Mouse (Mus musculus): ENCODE measurements around the gene Srpk2. TPM values are rescaled to one million over a fixed set of nuclear protein-coding genes. Genes with fewer than 3 reads are reported as not detected.

Gene Srpk2
- polyA plus RNA-seq, 1 experiment from 2014 or later, result 9.2 TPM

GRCm38 (mm10) chr5:23531541-23532096, 152.8 kb downstream of the Srpk2 start:
- WGBS (ENCODE audit: insufficient replicate concordance), result 74% methylated on average over 7 of the region's 7 CpGs
- H3K4me3 ChIP-seq, result no peak overlapping the region
- H3K36me3 ChIP-seq, result 0 out of 2 replicates have a peak, but pooled peaks cover 10% of the 10 kb centered on the region
- H3K4me2 ChIP-seq, result no peak overlapping the region
- H3K27ac ChIP-seq, result no peak overlapping the region
- H3K9ac ChIP-seq, result no peak overlapping the region
- ATAC-seq, result no peak
- no peaks in the 10 kb centered on the region for H3K27me3 ChIP-seq (replicated peaks)
- H3K4me1 ChIP-seq, result no peaks in the 10 kb centered on the region
- no peaks in the 10 kb centered on the region for H3K9me3 ChIP-seq (replicated peaks)

GRCm38 (mm10) chr5:23531100-23531499, 153.3 kb downstream of the Srpk2 start:
- no peak for ATAC-seq
- H3K4me1 ChIP-seq, result no peaks in the 10 kb centered on the region
- no peak overlapping the region for H3K27ac ChIP-seq
- H3K4me3 ChIP-seq, result no peak overlapping the region
- no peak overlapping the region for H3K9ac ChIP-seq
- H3K27me3 ChIP-seq (replicated peaks), result no peaks in the 10 kb centered on the region
- 0 out of 2 replicates have a peak, but pooled peaks cover 10% of the 10 kb centered on the region for H3K36me3 ChIP-seq
- H3K9me3 ChIP-seq (replicated peaks), result no peaks in the 10 kb centered on the region
- H3K4me2 ChIP-seq, result no peak overlapping the region
- whole genome bisulfite sequencing (ENCODE audit: insufficient replicate concordance), result 87% methylated on average over 6 of the region's 6 CpGs

GRCm38 (mm10) chr5:23524621-23525020, 159.8 kb downstream of the Srpk2 start:
- H3K4me3 ChIP-seq, result no peak overlapping the region
- peaks cover 24% of the 10 kb centered on the region for H3K36me3 ChIP-seq
- no peaks in the 10 kb centered on the region; the same call in 1 of the 2 replicates for H3K4me1 ChIP-seq
- no peak overlapping the region for H3K4me2 ChIP-seq
- no peak for ATAC-seq
- WGBS (ENCODE audit: insufficient replicate concordance), result 71% methylated on average over 3 of the region's 3 CpGs
- H3K9ac ChIP-seq, result no peak overlapping the region
- H3K27me3 ChIP-seq (replicated peaks), result no peaks in the 10 kb centered on the region
- H3K27ac ChIP-seq, result no peak overlapping the region
- no peaks in the 10 kb centered on the region for H3K9me3 ChIP-seq (replicated peaks)

GRCm38 (mm10) chr5:23523936-23524335, 160.5 kb downstream of the Srpk2 start:
- no peak for ATAC-seq
- H3K27ac ChIP-seq, result no peak overlapping the region
- 79% methylated on average over 3 of the region's 3 CpGs for WGBS (ENCODE audit: insufficient replicate concordance)
- no peaks in the 10 kb centered on the region for H3K9me3 ChIP-seq (replicated peaks)
- H3K4me1 ChIP-seq, result peaks cover 6% of the 10 kb centered on the region; the same call in 1 of the 2 replicates
- no peak overlapping the region for H3K9ac ChIP-seq
- H3K4me3 ChIP-seq, result no peak overlapping the region
- no peak overlapping the region for H3K4me2 ChIP-seq
- H3K27me3 ChIP-seq (replicated peaks), result no peaks in the 10 kb centered on the region
- H3K36me3 ChIP-seq, result peaks cover 24% of the 10 kb centered on the region

- no peaks in the 10 kb centered on the region for H3K27me3 ChIP-seq (replicated peaks)
- peaks cover 30% of the 10 kb centered on the region for H3K36me3 ChIP-seq
- WGBS (ENCODE audit: insufficient replicate concordance), result 81% methylated on average over 1 of the region's 1 CpGs
- no peak overlapping the region for H3K4me2 ChIP-seq
- H3K4me1 ChIP-seq, result peaks cover 7% of the 10 kb centered on the region; the same call in 1 of the 2 replicates
- no peak for ATAC-seq
- no peak overlapping the region for H3K4me3 ChIP-seq
- no peak overlapping the region for H3K27ac ChIP-seq
- no peaks in the 10 kb centered on the region for H3K9me3 ChIP-seq (replicated peaks)
- no peak overlapping the region for H3K9ac ChIP-seq
Measured at GRCm38 (mm10) chr5:23521645-23522044, 162.8 kb downstream of the Srpk2 start.

GRCm38 (mm10) chr5:23519679-23520078, 164.7 kb downstream of the Srpk2 start:
- H3K4me3 ChIP-seq, result no peak overlapping the region
- no peak overlapping the region for H3K9ac ChIP-seq
- no peak overlapping the region for H3K4me2 ChIP-seq
- H3K4me1 ChIP-seq, result peaks cover 7% of the 10 kb centered on the region; the same call in 1 of the 2 replicates
- WGBS (ENCODE audit: insufficient replicate concordance), result 81% methylated on average over 3 of the region's 3 CpGs
- no peak for ATAC-seq
- H3K36me3 ChIP-seq, result peaks cover 37% of the 10 kb centered on the region
- no peaks in the 10 kb centered on the region for H3K27me3 ChIP-seq (replicated peaks)
- H3K9me3 ChIP-seq (replicated peaks), result no peaks in the 10 kb centered on the region
- no peak overlapping the region for H3K27ac ChIP-seq

- Histone ChIP-seq H3K36me3 (peaks cover 38% of the 10 kb centered on the region), H3K27ac (no peak overlapping the region), H3K4me2 (no peak overlapping the region), H3K9me3 (replicated peaks) (no peaks in the 10 kb centered on the region), H3K4me3 (no peak overlapping the region), H3K9ac (no peak overlapping the region), H3K27me3 (replicated peaks) (no peaks in the 10 kb centered on the region), H3K4me1 (peaks cover 7% of the 10 kb centered on the region; the same call in 1 of the 2 replicates)
- 71% methylated on average over 3 of the region's 3 CpGs for WGBS (ENCODE audit: insufficient replicate concordance)
- ATAC-seq, result no peak
Measured at GRCm38 (mm10) chr5:23518673-23519072, 165.7 kb downstream of the Srpk2 start.

GRCm38 (mm10) chr5:23517839-23518238, 166.6 kb downstream of the Srpk2 start:
- Histone ChIP-seq H3K9ac (no peak overlapping the region), H3K36me3 (peaks cover 44% of the 10 kb centered on the region)

GRCm38 (mm10) chr5:23516962-23517361, 167.5 kb downstream of the Srpk2 start:
- ATAC-seq, result no peak
- Histone ChIP-seq H3K36me3 (peaks cover 42% of the 10 kb centered on the region), H3K27ac (no peak overlapping the region), H3K4me3 (no peak overlapping the region), H3K9me3 (replicated peaks) (no peaks in the 10 kb centered on the region), H3K27me3 (replicated peaks) (no peaks in the 10 kb centered on the region), H3K4me1 (0 out of 2 replicates have a peak, but pooled peaks cover 7% of the 10 kb centered on the region), H3K9ac (no peak overlapping the region), H3K4me2 (no peak overlapping the region)
- 83% methylated on average over 3 of the region's 3 CpGs for WGBS (ENCODE audit: insufficient replicate concordance)

More at GRCm38 (mm10) chr5:23517839-23518238, 166.6 kb downstream of the Srpk2 start:
- no peaks in the 10 kb centered on the region for H3K9me3 ChIP-seq (replicated peaks)
- peaks cover 7% of the 10 kb centered on the region; the same call in 1 of the 2 replicates for H3K4me1 ChIP-seq
- no peaks in the 10 kb centered on the region for H3K27me3 ChIP-seq (replicated peaks)
- ATAC-seq, result no peak
- WGBS (ENCODE audit: insufficient replicate concordance), result 75% methylated on average over 4 of the region's 4 CpGs
- H3K27ac ChIP-seq, result no peak overlapping the region
- no peak overlapping the region for H3K4me3 ChIP-seq
- H3K4me2 ChIP-seq, result no peak overlapping the region

- Histone ChIP-seq H3K9me3 (replicated peaks) (no peaks in the 10 kb centered on the region), H3K4me1 (0 out of 2 replicates have a peak, but pooled peaks cover 7% of the 10 kb centered on the region), H3K27ac (no peak overlapping the region), H3K36me3 (peaks cover 42% of the 10 kb centered on the region), H3K27me3 (replicated peaks) (no peaks in the 10 kb centered on the region), H3K9ac (no peak overlapping the region), H3K4me2 (no peak overlapping the region), H3K4me3 (no peak overlapping the region)
- WGBS (ENCODE audit: insufficient replicate concordance), result 78% methylated on average over 10 of the region's 10 CpGs
- no peak for ATAC-seq
Measured at GRCm38 (mm10) chr5:23515038-23515437, 169.4 kb downstream of the Srpk2 start.

GRCm38 (mm10) chr5:23513468-23513867, 170.9 kb downstream of the Srpk2 start:
- 86% methylated on average over 13 of the region's 13 CpGs for WGBS (ENCODE audit: insufficient replicate concordance)

GRCm38 (mm10) chr5:23512556-23512955, 171.9 kb downstream of the Srpk2 start:
- Histone ChIP-seq H3K27me3 (replicated peaks) (no peaks in the 10 kb centered on the region), H3K9ac (no peak overlapping the region), H3K36me3 (peaks cover 39% of the 10 kb centered on the region), H3K4me1 (no peaks in the 10 kb centered on the region), H3K27ac (no peak overlapping the region), H3K9me3 (replicated peaks) (no peaks in the 10 kb centered on the region), H3K4me3 (no peak overlapping the region), H3K4me2 (no peak overlapping the region)
- ATAC-seq, result no peak
- 78% methylated on average over 7 of the region's 7 CpGs for WGBS (ENCODE audit: insufficient replicate concordance)

More at GRCm38 (mm10) chr5:23513468-23513867, 170.9 kb downstream of the Srpk2 start:
- Histone ChIP-seq H3K27ac (no peak overlapping the region), H3K9ac (no peak overlapping the region), H3K36me3 (peaks cover 42% of the 10 kb centered on the region), H3K9me3 (replicated peaks) (no peaks in the 10 kb centered on the region), H3K4me3 (no peak overlapping the region), H3K27me3 (replicated peaks) (no peaks in the 10 kb centered on the region), H3K4me1 (no peaks in the 10 kb centered on the region), H3K4me2 (no peak overlapping the region)
- ATAC-seq, result no peak

- no peak overlapping the region for H3K4me2 ChIP-seq
- H3K27ac ChIP-seq, result no peak overlapping the region
- no peak for ATAC-seq
- no peaks in the 10 kb centered on the region for H3K27me3 ChIP-seq (replicated peaks)
- H3K9ac ChIP-seq, result no peak overlapping the region
- no peaks in the 10 kb centered on the region for H3K9me3 ChIP-seq (replicated peaks)
- no peaks in the 10 kb centered on the region for H3K4me1 ChIP-seq
- H3K4me3 ChIP-seq, result no peak overlapping the region
- 78% methylated on average over 5 of the region's 5 CpGs for WGBS (ENCODE audit: insufficient replicate concordance)
- peaks cover 35% of the 10 kb centered on the region for H3K36me3 ChIP-seq
Measured at GRCm38 (mm10) chr5:23511456-23511855, 173.0 kb downstream of the Srpk2 start.
